8 mouse cellular contexts compared by ENCODE assay signal in the genomic region with DNA sequence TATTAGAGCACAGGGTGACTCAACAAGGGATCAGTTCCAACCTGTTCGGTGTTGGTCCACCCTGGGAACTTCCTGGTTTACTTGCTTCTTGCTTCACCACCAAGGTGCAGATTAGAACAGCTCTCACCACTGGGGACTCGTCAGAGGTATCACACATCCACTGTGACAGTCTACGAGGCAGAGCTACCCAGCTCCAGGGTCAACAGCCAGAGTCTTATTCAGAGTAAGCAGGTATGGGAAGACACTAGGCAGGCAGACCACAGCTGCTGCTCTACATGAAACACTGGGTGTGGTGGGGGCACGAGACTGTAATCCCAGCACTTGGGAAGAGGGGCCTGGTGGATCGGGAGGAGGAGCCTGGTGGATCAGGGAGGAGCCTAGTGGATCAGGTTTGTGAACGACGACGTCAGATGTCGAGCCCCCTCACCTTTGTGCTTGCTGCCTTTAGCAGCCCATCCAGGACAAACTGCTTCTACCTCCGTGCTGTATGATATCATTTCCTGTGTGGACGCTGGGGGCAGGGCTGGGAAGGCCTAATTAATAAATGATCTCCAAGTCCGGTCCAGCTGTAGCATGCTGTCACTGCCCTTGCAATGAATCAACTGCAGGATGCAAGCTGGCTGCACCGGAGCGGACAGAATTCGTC. TPM values are rescaled to one million over a fixed set of nuclear protein-coding genes. Genes with fewer than 3 reads are reported as not detected.
DNase-seq lines count a peak whose midpoint lies in the region; ATAC-seq and TF ChIP-seq lines count a peak whose summit lies in the region.

No protein-coding gene starts in this region.

- H3K27ac ChIP-seq in embryonic facial prominence, embryonic 11.5 days (replicated peaks; ENCODE audit: low read depth, low read length): no peak overlapping the region
- no peak overlapping the region; the same call in 1 of the 2 replicates for H3K27ac ChIP-seq in hindbrain, embryonic 16.5 days (ENCODE audit: low read depth, low read length)
- H3K27ac ChIP-seq in liver, postnatal 0 days (ENCODE audit: low read depth): no peak overlapping the region
- H3K27ac ChIP-seq in stomach, embryonic 16.5 days (ENCODE audit: low read length): peak overlapping the region; percentile 85

- ATAC-seq in embryonic facial prominence, embryonic 11.5 days (replicated peaks; ENCODE audit: insufficient number of reproducible peaks, low FRiP score, low TSS enrichment, low read depth): peak; percentile 66; the same call in 1 of the 2 replicates
- peak; percentile 71 for ATAC-seq in hindbrain, embryonic 16.5 days
- ATAC-seq in liver, postnatal 0 days: no peak
- peak; percentile 59; the same call in 1 of the 2 replicates for ATAC-seq in stomach, embryonic 16.5 days (ENCODE audit: insufficient read depth, low FRiP score)
- no peak for ATAC-seq in inflammation-experienced regulatory T-cells, adult 6 months

- peak; percentile 26 to 52 for DNase-seq in cerebellum, postnatal 14 days
- no peak for DNase-seq in cerebellum, postnatal 4 days (ENCODE audit: low spot score in 2 of 2)
- peak; percentile 45 for DNase-seq in embryonic facial prominence, embryonic 11.5 days (ENCODE audit: low spot score)
- DNase-seq in liver, postnatal 0 days: no peak
- DNase-seq in T-cell, adult 2 months (ENCODE audit: low spot score): no peak

- H3K4me1 ChIP-seq in embryonic facial prominence, embryonic 11.5 days (ENCODE audit: control insufficient read depth, insufficient read depth, low read length): no peaks in the 10 kb centered on the region
- H3K4me1 ChIP-seq in hindbrain, embryonic 16.5 days (ENCODE audit: control insufficient read depth, insufficient read depth, low read depth, low read length): peaks cover 6% of the 10 kb centered on the region; the same call in 1 of the 2 replicates
- peaks cover 9% of the 10 kb centered on the region for H3K4me1 ChIP-seq in liver, postnatal 0 days (ENCODE audit: insufficient read depth)
- peaks cover 11% of the 10 kb centered on the region for H3K4me1 ChIP-seq in stomach, embryonic 16.5 days (ENCODE audit: control insufficient read depth, insufficient read depth, low read length)

- TF ChIP-seq CTCF in liver, postnatal 0 days (IDR thresholded peaks at IDR 0.05; ENCODE audit: low read depth): no peak

- no peak for TF ChIP-seq EP300 in liver, postnatal 0 days (IDR thresholded peaks at IDR 0.05; ENCODE audit: low read depth)

- no peak overlapping the region for H3K4me3 ChIP-seq in embryonic facial prominence, embryonic 11.5 days (ENCODE audit: low read depth, low read length)
- peak overlapping the region; percentile 15 for H3K4me3 ChIP-seq in hindbrain, embryonic 16.5 days (ENCODE audit: low read length)
- no peak overlapping the region for H3K4me3 ChIP-seq in liver, postnatal 0 days (ENCODE audit: low read depth, low read length)
- peak overlapping the region; percentile 12 for H3K4me3 ChIP-seq in stomach, embryonic 16.5 days (replicated peaks; ENCODE audit: low read length)

- H3K36me3 ChIP-seq in embryonic facial prominence, embryonic 11.5 days (replicated peaks; ENCODE audit: control insufficient read depth, insufficient read depth, low read depth, low read length): no peaks in the 10 kb centered on the region
- no peaks in the 10 kb centered on the region for H3K36me3 ChIP-seq in hindbrain, embryonic 16.5 days (ENCODE audit: control insufficient read depth, insufficient read depth, low read length)
- no peaks in the 10 kb centered on the region for H3K36me3 ChIP-seq in liver, postnatal 0 days (replicated peaks; ENCODE audit: insufficient read depth, low read length)
- no peaks in the 10 kb centered on the region for H3K36me3 ChIP-seq in stomach, embryonic 16.5 days (ENCODE audit: control insufficient read depth, insufficient read depth, low read length)

- peak overlapping the region; percentile 20; the same call in 1 of the 2 replicates for H3K4me2 ChIP-seq in embryonic facial prominence, embryonic 11.5 days (ENCODE audit: low read depth, low read length)
- peak overlapping the region; percentile 43 for H3K4me2 ChIP-seq in hindbrain, embryonic 16.5 days (ENCODE audit: low read length)
- peak overlapping the region; percentile 26; the same call in 1 of the 2 replicates for H3K4me2 ChIP-seq in liver, postnatal 0 days (ENCODE audit: low read depth, low read length)
- H3K4me2 ChIP-seq in stomach, embryonic 16.5 days (ENCODE audit: low read depth, low read length): peak overlapping the region; percentile 38

- no peaks in the 10 kb centered on the region; the same call in none of the 2 replicates for H3K27me3 ChIP-seq in embryonic facial prominence, embryonic 11.5 days (ENCODE audit: control insufficient read depth, insufficient read depth, low read length)
- H3K27me3 ChIP-seq in hindbrain, embryonic 16.5 days (replicated peaks; ENCODE audit: control insufficient read depth, insufficient read depth, low read length): no peaks in the 10 kb centered on the region
- peaks cover 17% of the 10 kb centered on the region for H3K27me3 ChIP-seq in liver, postnatal 0 days (ENCODE audit: insufficient read depth, low read length)
- H3K27me3 ChIP-seq in stomach, embryonic 16.5 days (ENCODE audit: control insufficient read depth, insufficient read depth, low read length): no peaks in the 10 kb centered on the region

- H3K9ac ChIP-seq in embryonic facial prominence, embryonic 11.5 days (replicated peaks; ENCODE audit: low read length): peak overlapping the region; percentile 15; the same call in 1 of the 2 replicates
- H3K9ac ChIP-seq in hindbrain, embryonic 16.5 days (ENCODE audit: low read depth, low read length): no peak overlapping the region
- H3K9ac ChIP-seq in liver, postnatal 0 days (replicated peaks): no peak overlapping the region
- H3K9ac ChIP-seq in stomach, embryonic 16.5 days (ENCODE audit: low read length): peak overlapping the region; percentile 13; the same call in 1 of the 2 replicates

- H3K9me3 ChIP-seq in embryonic facial prominence, embryonic 11.5 days (replicated peaks; ENCODE audit: control insufficient read depth, low read length): no peaks in the 10 kb centered on the region
- no peaks in the 10 kb centered on the region for H3K9me3 ChIP-seq in hindbrain, embryonic 16.5 days (ENCODE audit: control insufficient read depth, low read length)
- no peaks in the 10 kb centered on the region for H3K9me3 ChIP-seq in liver, postnatal 0 days (ENCODE audit: low read length)
- no peaks in the 10 kb centered on the region for H3K9me3 ChIP-seq in stomach, embryonic 16.5 days (replicated peaks; ENCODE audit: control insufficient read depth, low read length)

- 28% methylated on average over 15 of the region's 15 CpGs for WGBS in embryonic facial prominence, embryonic 11.5 days
- WGBS in hindbrain, embryonic 16.5 days: 22% methylated on average over 15 of the region's 15 CpGs
- WGBS in liver, postnatal 0 days (ENCODE audit: insufficient replicate concordance): 21% methylated on average over 15 of the region's 15 CpGs
- WGBS in stomach, embryonic 16.5 days: 12% methylated on average over 15 of the region's 15 CpGs

RNA-seq across cellular contexts. Expression of a gene that starts 17.0 kb away (rescaled TPM):
- 7.8 and 8.0 TPM in 2 replicates for polyA plus RNA-seq in embryonic facial prominence, embryonic 11.5 days (2014; fragmentation: Nextera tagmentation; extraction: Ambion mirVana)
- polyA plus RNA-seq in hindbrain, embryonic 16.5 days (2015; fragmentation: Nextera tagmentation; extraction: Ambion mirVana): 56.9 and 60.3 TPM in 2 replicates
- 0.12 and 0.22 TPM in 2 replicates for polyA plus RNA-seq in liver, postnatal 0 days (2015; fragmentation: Nextera tagmentation; extraction: Ambion mirVana)
- polyA plus RNA-seq in stomach, embryonic 16.5 days (2015; fragmentation: Nextera tagmentation; extraction: Ambion mirVana): 3.9 and 4.6 TPM in 2 replicates
- 1 to 10 TPM; 1.2 to 1.8 (median 1.5) TPM for polyA plus RNA-seq in inflammation-experienced regulatory T-cells, adult 6 months (2017; shearing (Covaris generic))

RNA-seq across cellular contexts. Expression of a gene that starts 18.9 kb away (rescaled TPM):
- polyA plus RNA-seq in embryonic facial prominence, embryonic 11.5 days (2014; fragmentation: Nextera tagmentation; extraction: Ambion mirVana): 91.6 and 98.4 TPM in 2 replicates
- polyA plus RNA-seq in hindbrain, embryonic 16.5 days (2015; fragmentation: Nextera tagmentation; extraction: Ambion mirVana): 79.6 and 80.2 TPM in 2 replicates
- polyA plus RNA-seq in liver, postnatal 0 days (2015; fragmentation: Nextera tagmentation; extraction: Ambion mirVana): 19.0 and 20.8 TPM in 2 replicates
- 63.0 and 63.5 TPM in 2 replicates for polyA plus RNA-seq in stomach, embryonic 16.5 days (2015; fragmentation: Nextera tagmentation; extraction: Ambion mirVana)
- polyA plus RNA-seq in inflammation-experienced regulatory T-cells, adult 6 months (2017; shearing (Covaris generic)): 10 to 100 TPM; 24.7 to 32.4 (median 24.7) TPM

RNA-seq across cellular contexts. Expression of a gene that starts 19.0 kb away (rescaled TPM):
- polyA plus RNA-seq in embryonic facial prominence, embryonic 11.5 days (2014; fragmentation: Nextera tagmentation; extraction: Ambion mirVana): 10.7 and 12.7 TPM in 2 replicates
- 22.8 and 24.3 TPM in 2 replicates for polyA plus RNA-seq in hindbrain, embryonic 16.5 days (2015; fragmentation: Nextera tagmentation; extraction: Ambion mirVana)
- 9.2 and 9.4 TPM in 2 replicates for polyA plus RNA-seq in liver, postnatal 0 days (2015; fragmentation: Nextera tagmentation; extraction: Ambion mirVana)
- polyA plus RNA-seq in stomach, embryonic 16.5 days (2015; fragmentation: Nextera tagmentation; extraction: Ambion mirVana): 18.7 and 20.1 TPM in 2 replicates
- 10 to 100 TPM; 15.1 to 26.8 (median 21.4) TPM for polyA plus RNA-seq in inflammation-experienced regulatory T-cells, adult 6 months (2017; shearing (Covaris generic))

RNA-seq across cellular contexts. Expression of a gene that starts 31.7 kb away (rescaled TPM):
- polyA plus RNA-seq in embryonic facial prominence, embryonic 11.5 days (2014; fragmentation: Nextera tagmentation; extraction: Ambion mirVana): 0.28 and 0.39 TPM in 2 replicates
- polyA plus RNA-seq in hindbrain, embryonic 16.5 days (2015; fragmentation: Nextera tagmentation; extraction: Ambion mirVana): 8.7 and 11.2 TPM in 2 replicates
- polyA plus RNA-seq in liver, postnatal 0 days (2015; fragmentation: Nextera tagmentation; extraction: Ambion mirVana): 1.4 and 1.5 TPM in 2 replicates
- 2.3 and 2.6 TPM in 2 replicates for polyA plus RNA-seq in stomach, embryonic 16.5 days (2015; fragmentation: Nextera tagmentation; extraction: Ambion mirVana)
- under 1 TPM in 2 of 3 experiments, not detected in 1; 0.09 to 0.15 TPM for polyA plus RNA-seq in inflammation-experienced regulatory T-cells, adult 6 months (2017; shearing (Covaris generic))

RNA-seq across cellular contexts. Expression of a gene that starts 32.5 kb away (rescaled TPM):
- 3.7 and 5.3 TPM in 2 replicates for polyA plus RNA-seq in embryonic facial prominence, embryonic 11.5 days (2014; fragmentation: Nextera tagmentation; extraction: Ambion mirVana)
- polyA plus RNA-seq in hindbrain, embryonic 16.5 days (2015; fragmentation: Nextera tagmentation; extraction: Ambion mirVana): 9.3 and 9.5 TPM in 2 replicates
- 1.6 and 3.4 TPM in 2 replicates for polyA plus RNA-seq in liver, postnatal 0 days (2015; fragmentation: Nextera tagmentation; extraction: Ambion mirVana)
- 17.6 and 18.7 TPM in 2 replicates for polyA plus RNA-seq in stomach, embryonic 16.5 days (2015; fragmentation: Nextera tagmentation; extraction: Ambion mirVana)
- polyA plus RNA-seq in inflammation-experienced regulatory T-cells, adult 6 months (2017; shearing (Covaris generic)): not detected

Comparison
In these comparisons a context has a peak if more than half of its experiments do, and no peak if none do; other contexts are left out.
1. DNase-seq: peak in cerebellum, postnatal 14 days (2 of 2) and embryonic facial prominence, embryonic 11.5 days (single experiment); none in cerebellum, postnatal 4 days (0 of 2), liver, postnatal 0 days (single experiment) and T-cell, adult 2 months (single experiment).
2. ATAC-seq: peak in embryonic facial prominence, embryonic 11.5 days (single experiment), hindbrain, embryonic 16.5 days (single experiment) and stomach, embryonic 16.5 days (single experiment); none in liver, postnatal 0 days (single experiment) and inflammation-experienced regulatory T-cells, adult 6 months (single experiment).
3. H3K4me3 ChIP-seq: peak in hindbrain, embryonic 16.5 days (single experiment) and stomach, embryonic 16.5 days (single experiment); none in embryonic facial prominence, embryonic 11.5 days (single experiment) and liver, postnatal 0 days (single experiment).
4. H3K9ac ChIP-seq: peak in embryonic facial prominence, embryonic 11.5 days (single experiment) and stomach, embryonic 16.5 days (single experiment); none in hindbrain, embryonic 16.5 days (single experiment) and liver, postnatal 0 days (single experiment).
5. Peak in every context shown above with its lines, with median percentiles within 50 percentile points of each other: H3K4me2 ChIP-seq.